Mouse (Mus musculus) CH12.LX (cell line): Measurements from ENCODE around the gene Hbb-y. TPM values are rescaled to one million over a fixed set of nuclear protein-coding genes. Genes with fewer than 3 reads are reported as not detected.

ENCODE experiments used
- DNase-seq: peaks from one replicate; pipeline ENCODE4 v3.0.0-alpha.2; 2013; ENCODE audit errors: extremely low read depth
- H3K27ac ChIP-seq: 2 replicates; pipeline ENCODE4 v1.5.1; 2012; ENCODE audit warnings: low read depth, mild to moderate bottlenecking, control low read depth, moderate library complexity; ENCODE audit not compliant: insufficient read depth
- H3K27me3 ChIP-seq: replicated peaks from 2 replicates; pipeline ENCODE3; 2012; ENCODE audit warnings: inconsistent platforms
- H3K36me3 ChIP-seq, 2 experiments: replicated peaks in 1 of 2; 2 replicates each; pipeline versions ENCODE3 to v1.6.1; 2012; ENCODE audit warnings: inconsistent platforms in 1 of 2, low read length in 1 of 2, mild to moderate bottlenecking in 1 of 2, mixed read lengths in 1 of 2, moderate library complexity in 1 of 2; ENCODE audit not compliant: control insufficient read depth in 1 of 2, insufficient read depth in 1 of 2
- H3K4me1 ChIP-seq, 2 experiments: 2 replicates each; pipeline ENCODE4 v1.6.1; 2012; ENCODE audit warnings: inconsistent platforms in 1 of 2, moderate library complexity in 1 of 2; ENCODE audit not compliant: insufficient read depth in 2 of 2, control insufficient read depth in 1 of 2
- H3K4me2 ChIP-seq: 2 replicates; pipeline ENCODE4 v1.6.1; 2012; ENCODE audit warnings: low read depth, mild to moderate bottlenecking, control low read depth; ENCODE audit not compliant: poor library complexity, insufficient read depth, severe bottlenecking
- H3K4me3 ChIP-seq, 3 experiments: fragments of 150-350 bp in 1 of 3; sonication (generic) in 1 of 3; replicated peaks in 1 of 3; 2 replicates each; pipeline versions ENCODE3 to v1.5.1; 2011 to 2012; ENCODE audit warnings: low read depth in 2 of 3, low read length in 2 of 3, mild to moderate bottlenecking in 2 of 3, moderate library complexity in 2 of 3, control low read depth in 1 of 3, improper control_type of control experiment in 1 of 3, inconsistent platforms in 1 of 3, mixed read lengths in 1 of 3; ENCODE audit not compliant: poor library complexity in 1 of 3
- H3K79me2 ChIP-seq: replicated peaks from 2 replicates; pipeline ENCODE4 v1.6.1; 2012; ENCODE audit warnings: mild to moderate bottlenecking, moderate library complexity; ENCODE audit not compliant: control insufficient read depth, poor library complexity, insufficient read depth, severe bottlenecking; ENCODE audit errors: extremely low read depth
- H3K9ac ChIP-seq: 2 replicates; pipeline ENCODE4 v1.6.1; 2012; ENCODE audit warnings: low read depth, mild to moderate bottlenecking, control low read depth, moderate library complexity; ENCODE audit not compliant: insufficient read depth
- H3K9me3 ChIP-seq: replicated peaks from 2 replicates; pipeline ENCODE3; 2012; ENCODE audit warnings: low read length, inconsistent platforms, mixed read lengths
- CHD1 ChIP-seq: IDR thresholded peaks from 2 replicates; pipeline ENCODE4 v1.6.1; 2012; ENCODE audit warnings: low read depth, low read length, improper control_type of control experiment, inconsistent platforms
- CHD2 ChIP-seq: IDR thresholded peaks from 2 replicates; pipeline ENCODE4 v1.6.1; 2011; ENCODE audit warnings: low read length, improper control_type of control experiment
- CTCF ChIP-seq, 2 experiments: IDR thresholded peaks in 1 of 2; conservative IDR thresholded peaks in 1 of 2; 2 replicates each; pipeline ENCODE4 v1.5.1; 2011 to 2012; ENCODE audit warnings: low read depth in 2 of 2, low read length in 2 of 2, improper control_type of control experiment in 1 of 2, inconsistent platforms in 1 of 2, mild to moderate bottlenecking in 1 of 2, moderate library complexity in 1 of 2
- ETS1 ChIP-seq: conservative IDR thresholded peaks from 2 replicates; pipeline ENCODE4 v1.6.1; 2012; ENCODE audit warnings: low read depth, mild to moderate bottlenecking, inconsistent platforms, low read length, improper control_type of control experiment, moderate library complexity
- HCFC1 ChIP-seq: IDR thresholded peaks from 2 replicates; pipeline ENCODE4 v1.6.1; 2012; ENCODE audit warnings: low read depth, mild to moderate bottlenecking, inconsistent platforms, low read length, improper control_type of control experiment
- JUND ChIP-seq: conservative IDR thresholded peaks from 2 replicates; pipeline ENCODE4 v1.6.1; 2011; ENCODE audit warnings: low read depth, low read length, improper control_type of control experiment
- KAT2A ChIP-seq: IDR thresholded peaks from 2 replicates; pipeline ENCODE4 v1.6.1; 2012; ENCODE audit warnings: low read length, improper control_type of control experiment, inconsistent platforms; ENCODE audit not compliant: insufficient replicate concordance
- MAZ ChIP-seq: IDR thresholded peaks from 2 replicates; pipeline ENCODE4 v1.6.1; 2012; ENCODE audit warnings: low read depth, mild to moderate bottlenecking, inconsistent platforms, low read length, improper control_type of control experiment, moderate library complexity
- MXI1 ChIP-seq: IDR thresholded peaks from 2 replicates; pipeline ENCODE4 v1.6.1; 2011; ENCODE audit warnings: mild to moderate bottlenecking, low read depth, low read length, improper control_type of control experiment
- MYC ChIP-seq: IDR thresholded peaks from 2 replicates; pipeline ENCODE4 v1.6.1; 2011; ENCODE audit warnings: low read depth, mild to moderate bottlenecking, improper control_type of control experiment, low read length
- NRF1 ChIP-seq: IDR thresholded peaks from 2 replicates; pipeline ENCODE4 v1.6.1; 2014; ENCODE audit warnings: low read depth, mild to moderate bottlenecking, inconsistent platforms, low read length, improper control_type of control experiment, moderate library complexity
- PAX5 ChIP-seq: IDR thresholded peaks from 2 replicates; pipeline ENCODE4 v1.6.1; 2012; ENCODE audit warnings: low read length, inconsistent platforms, mixed read lengths
- RAD21 ChIP-seq: IDR thresholded peaks from 2 replicates; pipeline ENCODE4 v1.6.1; 2011; ENCODE audit warnings: low read depth, mild to moderate bottlenecking, low read length, improper control_type of control experiment, moderate library complexity
- SIN3A ChIP-seq: IDR thresholded peaks from 2 replicates; pipeline ENCODE4 v1.6.1; 2012; ENCODE audit warnings: low read length, improper control_type of control experiment, inconsistent platforms
- TBP ChIP-seq: conservative IDR thresholded peaks from 2 replicates; pipeline ENCODE4 v1.6.1; 2011; ENCODE audit warnings: low read depth, low read length, improper control_type of control experiment
- TCF12 ChIP-seq: IDR thresholded peaks from 2 replicates; pipeline ENCODE4 v1.6.1; 2014; ENCODE audit warnings: low read depth, mild to moderate bottlenecking, inconsistent platforms, low read length, improper control_type of control experiment
- UBTF ChIP-seq: IDR thresholded peaks from 2 replicates; pipeline ENCODE4 v1.6.1; 2012; ENCODE audit warnings: low read depth, mild to moderate bottlenecking, inconsistent platforms, low read length, improper control_type of control experiment, moderate library complexity
- USF1 ChIP-seq: IDR thresholded peaks from 2 replicates; pipeline ENCODE4 v1.6.1; 2014; ENCODE audit warnings: low read depth, mild to moderate bottlenecking, inconsistent platforms, low read length, improper control_type of control experiment
- USF2 ChIP-seq: conservative IDR thresholded peaks from 2 replicates; pipeline ENCODE4 v1.6.1; 2011; ENCODE audit warnings: low read depth, low read length, improper control_type of control experiment
- ZC3H11A ChIP-seq: IDR thresholded peaks from 2 replicates; pipeline ENCODE4 v1.6.1; 2012; ENCODE audit warnings: low read depth, mild to moderate bottlenecking, inconsistent platforms, low read length, improper control_type of control experiment
- dilution Hi-C: fragments of 300-500 bp; cut with MboI; formaldehyde crosslinking; loops from 2 replicates; pipeline ENCODE4 v1.14.3; 2020; ENCODE audit warnings: low sequenced_read_pairs; ENCODE audit not compliant: extremely low pct_unique_long_range_greater_than_20kb, extremely low pct_ligation_motif_present
- in situ Hi-C: fragments of 300-500 bp; cut with MboI; formaldehyde crosslinking; loops from 3 replicates; pipeline ENCODE4 v1.14.3; 2019; ENCODE audit warnings: low sequenced_read_pairs, low pct_ligation_motif_present, low pct_unique_long_range_greater_than_20kb, mixed read lengths
- polyA plus RNA-seq: library from polyadenylated mRNA; unstranded; fragments of >175 nt; gene quantifications from 2 replicates; pipeline ENCODE4 v1.2.1, GENCODE M21; 2012; ENCODE audit warnings: low read depth; ENCODE audit not compliant: insufficient read length
- total RNA-seq, 2 experiments: library from RNA; depleted of rRNA; stranded (reverse); fragments of 300-350 nt in 1 of 2; fragments of >200 nt in 1 of 2; gene quantifications; 2 replicates each; pipeline ENCODE4 v1.2.3; 2012 to 2014

Hbb-y gene
- total RNA-seq (2012; rRNA removed) (not detected in 2 replicates), total RNA-seq (2014; rRNA removed) (not detected in 2 replicates), polyA plus RNA-seq (not detected in 2 replicates)

GRCm38 (mm10) chr7:103853090-103853489, at the start of gene Hbb-y:
Hbb-y (minus strand) TSS chr7:103853216.
- no peak within 1 kb of the TSS for H3K27ac ChIP-seq
- no peak within 1 kb of the TSS for H3K4me2 ChIP-seq
- H3K79me2 ChIP-seq: no peaks in the 10 kb centered on the region
- H3K27me3 ChIP-seq: no peaks in the 10 kb centered on the region
- no peak within 1 kb of the TSS for H3K4me3 ChIP-seq
- H3K9ac ChIP-seq: no peak within 1 kb of the TSS
- no peaks in the 10 kb centered on the region for H3K9me3 ChIP-seq
- in situ Hi-C loops (no loop called here), dilution Hi-C loops (no loop called here)
- no peaks in the 10 kb centered on the region; a peak in 1 of 4 replicates for H3K4me1 ChIP-seq
- no peak for DNase-seq
- H3K36me3 ChIP-seq: no peaks in the 10 kb centered on the region
- TF ChIP-seq USF1 (no peak), HCFC1 (no peak), NRF1 (no peak), ETS1 (no peak), UBTF (no peak), RAD21 (no peak), ZC3H11A (no peak), CHD1 (no peak), TCF12 (no peak), PAX5 (no peak), MAZ (no peak), USF2 (no peak), TBP (no peak)

GRCm38 (mm10) chr7:103894385-103894784, 41.4 kb upstream of the Hbb-y start, which contains the start of gene Olfr64:
Olfr64 (minus strand) TSS chr7:103894485.
- no peaks in the 10 kb centered on the region for H3K27me3 ChIP-seq
- H3K79me2 ChIP-seq: no peaks in the 10 kb centered on the region
- in situ Hi-C loops (no loop called here), dilution Hi-C loops (no loop called here)
- no peaks in the 10 kb centered on the region for H3K36me3 ChIP-seq
- no peak within 1 kb of the TSS for H3K27ac ChIP-seq
- DNase-seq: no peak
- no peak within 1 kb of the TSS for H3K9ac ChIP-seq
- H3K4me2 ChIP-seq: no peak within 1 kb of the TSS
- TF ChIP-seq MAZ (no peak), JUND (no peak), HCFC1 (no peak), MYC (no peak), USF2 (no peak), KAT2A (no peak), SIN3A (no peak), CHD2 (no peak), MXI1 (no peak), CTCF (conservative IDR thresholded peaks at IDR 0.05 in 1 of 2, IDR thresholded peaks at IDR 0.05 in 1 of 2; ENCODE audit: low read depth in 2 of 2, low read length in 2 of 2) (no peak), NRF1 (no peak), ZC3H11A (no peak)
- no peaks in the 10 kb centered on the region for H3K4me1 ChIP-seq
- no peaks in the 10 kb centered on the region for H3K9me3 ChIP-seq
- no peak within 1 kb of the TSS for H3K4me3 ChIP-seq
